19 mouse cellular contexts compared by ENCODE assay signal in genomic region chr3:70309304-70309703, GRCm38 (mm10).
A peak's percentile ranks its signal among the peaks of the same experiment; 100 is the strongest.
DNase-seq lines count a peak whose midpoint lies in the region; ATAC-seq and TF ChIP-seq lines count a peak whose summit lies in the region.
"Had no signal": no experiment of that assay in that cellular context is flagged by ENCODE, and none has a peak within 500 bp of the region (broad histone marks: within the 10 kb centered on the region; RNA-seq: fewer than 3 reads in every experiment).

No protein-coding gene starts in this region.

- no peaks in the 10 kb centered on the region for H3K9me3 ChIP-seq in heart, embryonic 11.5 days (replicated peaks; ENCODE audit: control insufficient read depth, low read length)
- H3K9me3 ChIP-seq in intestine, postnatal 0 days (ENCODE audit: control insufficient read depth), result no peaks in the 10 kb centered on the region
- H3K9me3 ChIP-seq: heart, embryonic 13.5 days; hindbrain, embryonic 13.5 days; neural tube, embryonic 12.5 days had no signal

- H3K4me2 ChIP-seq in heart, embryonic 11.5 days, result no peak overlapping the region
- no peak overlapping the region for H3K4me2 ChIP-seq in intestine, postnatal 0 days (replicated peaks; ENCODE audit: low read depth)
- H3K4me2 ChIP-seq: heart, embryonic 13.5 days; hindbrain, embryonic 13.5 days; neural tube, embryonic 12.5 days had no signal

- intact Hi-C loops in left cerebral cortex, postnatal 4 days (cut with DNase I), result no loop called here
- intact Hi-C loops in gastrocnemius, postnatal 14 days (cut with DNase I; ENCODE audit: low total_unique reads), result no loop called here

- no peak for ATAC-seq in heart, embryonic 11.5 days (replicated peaks; ENCODE audit: insufficient number of reproducible peaks, low FRiP score, low TSS enrichment)
- no peak for ATAC-seq in intestine, postnatal 0 days
- ATAC-seq: activated CD4-positive, CD25-positive, alpha-beta regulatory T cell, adult 4 months; CD4-positive, CD25-positive, alpha-beta regulatory T cell, adult 4 months had no signal

- H3K27ac ChIP-seq in heart, embryonic 11.5 days (ENCODE audit: low read depth, low read length), result no peak overlapping the region
- H3K27ac ChIP-seq in intestine, postnatal 0 days (ENCODE audit: low read depth, low read length), result no peak overlapping the region
- H3K27ac ChIP-seq: heart, embryonic 13.5 days; hindbrain, embryonic 13.5 days; left cerebral cortex, adult 2 months; neural tube, embryonic 12.5 days had no signal

- H3K27me3 ChIP-seq in heart, embryonic 11.5 days (ENCODE audit: control insufficient read depth, insufficient read depth, low read length), result no peaks in the 10 kb centered on the region
- H3K27me3 ChIP-seq in intestine, postnatal 0 days (replicated peaks; ENCODE audit: control insufficient read depth, insufficient read depth, low read length), result no peaks in the 10 kb centered on the region
- H3K27me3 ChIP-seq: heart, embryonic 13.5 days; hindbrain, embryonic 13.5 days; neural tube, embryonic 12.5 days had no signal

- H3K9ac ChIP-seq in heart, embryonic 11.5 days (ENCODE audit: low read depth, low read length), result no peak overlapping the region
- no peak overlapping the region for H3K9ac ChIP-seq in intestine, postnatal 0 days (ENCODE audit: low read depth, low read length)
- H3K9ac ChIP-seq: heart, embryonic 13.5 days; hindbrain, embryonic 13.5 days; neural tube, embryonic 12.5 days had no signal

- H3K4me3 ChIP-seq in heart, embryonic 11.5 days (ENCODE audit: low read depth, low read length), result no peak overlapping the region
- no peak overlapping the region for H3K4me3 ChIP-seq in intestine, postnatal 0 days (ENCODE audit: low read depth, low read length)
- H3K4me3 ChIP-seq: heart, embryonic 13.5 days; hindbrain, embryonic 13.5 days; left cerebral cortex, adult 2 months; neural tube, embryonic 12.5 days had no signal

- H3K36me3 ChIP-seq in heart, embryonic 11.5 days (ENCODE audit: control insufficient read depth, insufficient read depth, low read length), result no peaks in the 10 kb centered on the region
- no peaks in the 10 kb centered on the region for H3K36me3 ChIP-seq in intestine, postnatal 0 days (ENCODE audit: control insufficient read depth, insufficient read depth)
- H3K36me3 ChIP-seq: heart, embryonic 13.5 days; hindbrain, embryonic 13.5 days; neural tube, embryonic 12.5 days had no signal

- no peaks in the 10 kb centered on the region for H3K4me1 ChIP-seq in heart, embryonic 11.5 days (ENCODE audit: control insufficient read depth, insufficient read depth, low read length)
- no peaks in the 10 kb centered on the region for H3K4me1 ChIP-seq in intestine, postnatal 0 days (replicated peaks; ENCODE audit: control insufficient read depth, insufficient read depth, low read length)
- H3K4me1 ChIP-seq: heart, embryonic 13.5 days; hindbrain, embryonic 13.5 days; neural tube, embryonic 12.5 days had no signal

- peak; percentile 63 for DNase-seq in left cerebral cortex, postnatal 4 days
- no peak for DNase-seq in left cerebral cortex, adult 9 months (ENCODE audit: low spot score in 2 of 2)
- DNase-seq in cerebellum, adult 11 months, result peak; percentile 22
- peak; percentile 65 for DNase-seq in cerebellum, adult 9-11 months
- peak; percentile 34 for DNase-seq in gastrocnemius, postnatal 14 days
- DNase-seq: kidney, adult 8-10 months; lung, adult 18-20 months; lung, postnatal 4 days; midbrain, embryonic 14.5 days; retina, postnatal 1 day; thymus, adult 18-20 months had no signal

- WGBS in heart, embryonic 11.5 days (ENCODE audit: insufficient replicate concordance), result 77% methylated on average over 4 of the region's 4 CpGs
- 84% methylated on average over 4 of the region's 4 CpGs for WGBS in intestine, postnatal 0 days

- TF ChIP-seq CTCF in intestine, postnatal 0 days (IDR thresholded peaks at IDR 0.05; ENCODE audit: low read depth), result no peak

Comparison
In these comparisons a context has a peak if more than half of its experiments do, and no peak if none do; other contexts are left out.
1. DNase-seq: peak in left cerebral cortex, postnatal 4 days (single experiment), cerebellum, adult 11 months (single experiment), cerebellum, adult 9-11 months (single experiment) and gastrocnemius, postnatal 14 days (single experiment); none in left cerebral cortex, adult 9 months (0 of 2).